Mouse (Mus musculus) heart, adult 2 months (tissue): ENCODE measurements around the gene Erbb3. TPM values are rescaled to one million over a fixed set of nuclear protein-coding genes. Genes with fewer than 3 reads are reported as not detected.

ENCODE experiments used
- DNase-seq, 2 experiments: peaks; one replicate each; pipeline ENCODE4 v3.0.0; 2021
- H3K27ac ChIP-seq: fragments of 200-600 bp; 2 replicates; pipeline ENCODE4 v1.8.1; 2022
- H3K27me3 ChIP-seq: fragments of 200-500 bp; 2 replicates; pipeline ENCODE4 v1.6.1; 2012; ENCODE audit warnings: mild to moderate bottlenecking, low read length, inconsistent platforms, mixed read lengths; ENCODE audit not compliant: control insufficient read depth, insufficient read depth
- H3K36me3 ChIP-seq: fragments of 200-500 bp; 2 replicates; pipeline ENCODE4 v1.6.1; 2012; ENCODE audit warnings: low read length, inconsistent platforms; ENCODE audit not compliant: control insufficient read depth, insufficient read depth
- H3K4me1 ChIP-seq: fragments of 200-500 bp; 2 replicates; pipeline ENCODE4 v1.6.1; 2011; ENCODE audit warnings: low read length; ENCODE audit not compliant: control insufficient read depth, insufficient read depth
- H3K4me3 ChIP-seq: fragments of 200-600 bp; 2 replicates; pipeline ENCODE4 v1.8.1; 2022
- H3K79me2 ChIP-seq: fragments of 200-500 bp; replicated peaks from 2 replicates; pipeline ENCODE4 v1.6.1; 2012; ENCODE audit warnings: mild to moderate bottlenecking, inconsistent platforms, low read length, moderate library complexity, mixed read lengths; ENCODE audit not compliant: control insufficient read depth, insufficient read depth
- H3K9ac ChIP-seq: fragments of 200-500 bp; 2 replicates; pipeline ENCODE4 v1.6.1; 2012; ENCODE audit warnings: low read depth, mild to moderate bottlenecking, control low read depth, inconsistent platforms, low read length, mixed read lengths
- CTCF ChIP-seq: fragments of 200-600 bp; IDR thresholded peaks from 2 replicates; pipeline ENCODE4 v1.8.1; 2022; ENCODE audit warnings: antibody characterized with exemption, mild to moderate bottlenecking, moderate library complexity
- EP300 ChIP-seq: fragments of 200-500 bp; IDR thresholded peaks from 2 replicates; pipeline ENCODE4 v1.6.1; 2011; ENCODE audit warnings: low read depth, low read length, control low read depth; ENCODE audit not compliant: insufficient read depth
- POLR2A ChIP-seq: fragments of 200-500 bp; IDR thresholded peaks from 2 replicates; pipeline ENCODE4 v1.6.1; 2011; ENCODE audit warnings: mild to moderate bottlenecking, low read depth, low read length, control low read depth; ENCODE audit not compliant: insufficient read depth
- WGBS: fragments of 180-500 bp; shearing (Covaris S2); methylation state at CpG from one replicate; pipeline ENCODE4 v1.1.7; 2018; 5-methylcytosine and 5-hydroxymethylcytosine counted together
- intact Hi-C: fragments of 180-260 bp; cut with DNase I; formaldehyde crosslinking; loops from one replicate; pipeline ENCODE4 v1.15.1; 2025
- polyA plus RNA-seq: library from polyadenylated mRNA; depleted of rRNA; stranded (reverse); fragments of >200 nt; gene quantifications from 2 replicates; pipeline ENCODE4 v1.2.3, GENCODE M21; 2012
- total RNA-seq, 2 experiments: library from RNA; stranded (reverse); gene quantifications; 2 replicates each; pipeline ENCODE4 v1.2.3; 2021

The Erbb3 gene
- total and polyA plus RNA-seq, 3 experiments: 5.5 to 8.2 (median 6.3) TPM

DNA sequence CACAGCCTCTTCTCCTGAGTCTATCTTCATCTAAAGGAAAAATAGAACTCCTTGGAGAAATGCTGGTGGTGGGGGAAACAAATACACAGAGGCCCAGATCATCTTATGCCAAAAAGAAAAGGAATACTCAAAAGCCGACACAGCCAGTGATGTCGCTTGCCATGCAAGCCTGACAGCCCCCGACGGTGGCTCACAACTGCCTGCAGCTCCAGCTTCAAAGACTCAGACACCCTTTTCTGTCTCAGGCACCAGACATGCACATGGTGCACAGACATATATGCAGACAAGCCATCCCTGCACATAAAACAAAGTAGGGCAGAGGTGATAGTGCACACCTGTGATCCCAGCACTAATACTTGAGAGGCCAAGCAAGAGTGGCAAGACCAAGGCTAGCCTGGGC is 9.7 kb downstream of the Erbb3 start:
- WGBS: 78% methylated on average over 4 of the region's 4 CpGs

DNA sequence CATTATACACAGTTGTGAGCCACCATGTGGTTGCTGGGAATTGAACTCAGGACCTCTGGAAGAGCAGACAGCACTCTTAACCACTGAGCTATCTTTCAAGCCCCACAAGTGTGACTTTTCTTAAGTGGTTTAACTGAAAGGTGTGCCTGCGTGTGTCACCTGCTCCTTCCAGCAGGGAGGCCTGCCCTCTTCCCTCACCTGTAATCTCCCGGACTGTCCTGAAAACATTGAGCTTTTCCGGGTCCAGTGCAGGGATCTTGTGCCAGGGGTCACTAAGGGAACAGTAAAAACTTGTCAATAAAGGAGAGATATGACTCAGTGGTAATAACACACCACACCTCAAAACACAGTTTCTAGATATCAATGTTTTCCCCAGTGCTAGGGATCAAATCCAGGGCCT is 10.2 kb downstream of the Erbb3 start:
- intact Hi-C loops: no loop called here
- Histone ChIP-seq H3K4me3 (no peak overlapping the region), H3K4me1 (no peaks in the 10 kb centered on the region), H3K9ac (no peak overlapping the region), H3K36me3 (no peaks in the 10 kb centered on the region), H3K27me3 (no peaks in the 10 kb centered on the region), H3K27ac (no peak overlapping the region), H3K79me2 (no peaks in the 10 kb centered on the region)
- TF ChIP-seq EP300: no peak
- TF ChIP-seq CTCF: no peak
- TF ChIP-seq POLR2A: no peak
- WGBS: 82% methylated on average over 3 of the region's 3 CpGs
- DNase-seq: no peak

More for the DNA sequence above, 9.7 kb downstream of the Erbb3 start:
- Histone ChIP-seq H3K9ac (no peak overlapping the region), H3K27ac (no peak overlapping the region), H3K4me3 (no peak overlapping the region), H3K79me2 (no peaks in the 10 kb centered on the region), H3K27me3 (no peaks in the 10 kb centered on the region), H3K4me1 (no peaks in the 10 kb centered on the region), H3K36me3 (no peaks in the 10 kb centered on the region)
- intact Hi-C loops: no loop called here
- TF ChIP-seq CTCF (no peak), POLR2A (no peak), EP300 (no peak)
- DNase-seq: no peak

DNA sequence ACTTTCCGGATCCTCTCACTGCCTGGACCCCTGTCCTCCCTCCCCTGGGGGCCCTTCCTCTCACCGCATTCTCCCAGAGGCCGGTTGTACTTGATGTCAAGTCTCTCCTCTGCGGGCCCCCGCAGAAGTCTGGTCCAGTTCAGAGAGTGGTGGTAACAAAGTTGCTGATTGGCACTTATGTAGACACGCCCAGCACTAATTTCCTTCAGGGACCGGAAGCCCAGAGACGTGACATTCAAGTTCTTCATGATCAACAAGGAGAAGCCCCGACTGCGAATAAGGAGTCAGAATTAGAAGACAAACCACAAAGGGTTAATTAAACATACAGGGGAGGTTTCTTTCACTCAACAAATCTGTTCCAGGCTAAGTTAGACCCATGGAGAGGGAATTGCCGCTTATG is 11.1 kb downstream of the Erbb3 start:
- no peaks in the 10 kb centered on the region for H3K27me3 ChIP-seq
- H3K36me3 ChIP-seq: no peaks in the 10 kb centered on the region
- intact Hi-C loops: no loop called here
- H3K4me1 ChIP-seq: no peaks in the 10 kb centered on the region
- 63% methylated on average over 11 of the region's 11 CpGs for WGBS
- DNase-seq: no peak
- no peaks in the 10 kb centered on the region for H3K79me2 ChIP-seq
- H3K4me3 ChIP-seq: no peak overlapping the region
- TF ChIP-seq EP300 (no peak), CTCF (no peak), POLR2A (no peak)
- H3K9ac ChIP-seq: no peak overlapping the region
- no peak overlapping the region for H3K27ac ChIP-seq

DNA sequence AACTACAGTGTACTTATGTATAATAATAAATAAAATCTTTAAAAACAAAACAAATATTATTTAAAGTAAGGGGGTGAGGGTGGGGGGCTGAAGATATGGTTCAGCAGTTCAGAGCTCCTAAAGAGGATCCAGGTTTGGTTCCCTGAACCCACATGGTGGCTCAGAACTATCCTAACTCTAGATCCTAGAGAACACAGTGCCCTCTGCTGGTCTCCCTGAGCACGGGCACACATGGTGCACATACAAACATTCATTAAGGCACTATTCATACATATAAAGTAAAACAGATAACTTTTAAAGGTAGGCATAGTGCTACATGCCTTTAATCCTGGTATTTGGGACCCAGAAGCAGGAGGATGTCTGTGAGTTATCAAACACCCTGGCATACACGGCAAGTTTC is 14.4 kb downstream of the Erbb3 start:
- 98% methylated on average over 2 of the region's 2 CpGs for WGBS
- Histone ChIP-seq H3K27me3 (0 out of 2 replicates have a peak, but pooled peaks cover 1% of the 10 kb centered on the region), H3K36me3 (no peaks in the 10 kb centered on the region), H3K79me2 (no peaks in the 10 kb centered on the region), H3K4me3 (no peak overlapping the region), H3K4me1 (no peaks in the 10 kb centered on the region), H3K9ac (no peak overlapping the region), H3K27ac (no peak overlapping the region)
- intact Hi-C loops: no loop called here
- no peak for DNase-seq
- TF ChIP-seq EP300 (no peak), CTCF (peak; percentile 41)

DNA sequence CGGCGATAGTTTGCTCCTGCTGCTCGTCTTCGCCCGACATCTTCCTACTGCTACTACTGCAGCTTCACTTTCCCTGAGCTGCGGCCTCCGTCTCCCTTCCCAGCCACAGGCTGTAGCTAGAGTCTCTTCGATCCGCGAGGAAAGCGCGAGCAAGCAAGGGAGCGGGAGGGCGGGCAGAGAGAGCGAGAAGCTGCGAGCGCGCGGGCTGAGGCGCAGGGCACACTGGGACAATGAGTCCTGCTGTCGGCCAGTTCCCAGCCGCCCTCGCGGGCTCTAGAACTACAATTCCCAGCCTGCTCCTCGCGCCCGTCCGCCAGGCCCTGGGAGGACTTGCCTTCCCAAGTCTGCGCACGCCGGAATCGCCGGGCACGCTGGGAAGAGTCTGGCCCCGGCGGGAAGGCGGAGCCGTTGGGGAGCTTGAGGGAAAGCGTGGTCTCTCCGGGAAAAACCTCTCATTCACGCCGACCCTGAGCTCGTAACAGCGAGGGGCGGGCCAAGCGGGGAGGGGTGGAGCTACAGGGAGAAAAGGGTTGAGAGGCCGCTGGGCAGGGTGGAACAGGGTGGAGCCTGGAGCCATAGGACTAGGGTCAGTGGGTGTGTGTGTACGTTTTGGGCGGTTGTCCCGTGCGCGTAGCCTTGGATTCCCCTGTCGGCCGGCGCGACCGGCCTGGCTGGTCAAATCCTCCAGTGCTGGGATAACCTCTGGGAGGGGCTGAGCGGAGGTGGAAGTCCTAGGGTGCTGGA is 23.5 kb downstream of the Erbb3 start, which contains the start of gene Pa2g4:
Gene Pa2g4 (minus strand): TSS at position 200 of the 744 bp plus-strand sequence.
- no peaks in the 10 kb centered on the region for H3K27me3 ChIP-seq
- intact Hi-C loops: loop anchor here (1.0 to 5.0 kb wide), 4 partner anchors 15 to 106 kb away; partner anchors contain the start of genes Rps26 and Suox
- under 1% methylated on average over 58 of the region's 58 CpGs for WGBS
- H3K27ac ChIP-seq: peak within 1 kb of the TSS; percentile 90
- H3K4me3 ChIP-seq: peak within 1 kb of the TSS; percentile 90
- peak within 1 kb of the TSS; percentile 79 for H3K9ac ChIP-seq
- H3K79me2 ChIP-seq: 0 out of 2 replicates have a peak, but pooled peaks cover 1% of the 10 kb centered on the region
- peak; percentile 98 to 100 for DNase-seq
- H3K36me3 ChIP-seq: peaks cover 3% of the 10 kb centered on the region; the same call in 1 of the 2 replicates
- peaks cover 1% of the 10 kb centered on the region; the same call in 1 of the 2 replicates for H3K4me1 ChIP-seq
- TF ChIP-seq POLR2A (peak; percentile 80), CTCF (no peak; the same call in 1 of the 2 replicates), EP300 (no peak)

DNA sequence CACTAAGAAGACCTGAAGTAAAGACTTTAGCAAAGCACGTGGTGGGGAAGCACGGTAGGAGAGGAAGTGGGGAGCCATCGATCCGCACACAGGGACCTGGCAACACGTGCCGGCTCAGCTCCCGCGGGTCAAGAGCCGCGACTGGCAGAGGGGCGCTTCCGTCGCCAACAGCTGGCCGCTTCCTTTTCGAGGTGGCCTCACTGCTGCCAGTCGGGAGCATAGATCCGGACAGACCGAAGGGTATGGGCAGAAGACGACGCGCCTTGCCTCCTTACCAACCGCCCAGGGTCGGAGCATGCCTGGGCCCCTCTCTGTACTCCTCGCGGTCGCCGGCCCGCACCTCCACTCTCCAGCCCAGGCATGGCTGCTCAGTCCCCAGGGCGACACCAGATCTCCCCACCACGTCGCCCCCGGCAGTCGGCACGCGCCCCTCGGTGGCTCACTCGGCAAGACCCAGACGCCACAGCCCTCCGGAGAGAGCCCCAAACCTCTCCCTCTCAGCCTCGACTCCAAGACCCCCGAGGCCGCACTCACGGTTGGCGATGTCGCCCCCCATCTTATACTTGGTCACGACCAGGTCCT is 24.2 kb downstream of the Erbb3 start:
- WGBS: under 1% methylated on average over 46 of the region's 46 CpGs
- H3K4me3 ChIP-seq: peak overlapping the region; percentile 90
- H3K9ac ChIP-seq: peak overlapping the region; percentile 78
- no peak for TF ChIP-seq EP300
- no peak for TF ChIP-seq POLR2A
- TF ChIP-seq CTCF: no peak
- H3K27me3 ChIP-seq: no peaks in the 10 kb centered on the region
- H3K4me1 ChIP-seq: peaks cover 1% of the 10 kb centered on the region; the same call in 1 of the 2 replicates
- H3K36me3 ChIP-seq: peaks cover 3% of the 10 kb centered on the region; the same call in 1 of the 2 replicates
- DNase-seq: peak in 1 of 2 experiments; percentile 43
- peak overlapping the region; percentile 86 for H3K27ac ChIP-seq
- intact Hi-C loops: loop anchor here (1.0 to 5.0 kb wide), 2 partner anchors 14 to 107 kb away; partner anchors contain the start of gene Suox
- 0 out of 2 replicates have a peak, but pooled peaks cover 1% of the 10 kb centered on the region for H3K79me2 ChIP-seq
